Mouse (Mus musculus) c-Kit-positive CD71-positive TER-119-negative erythroid progenitor cells, embryonic 14.5 days (primary cell): ENCODE data around the gene Tmod4.

ENCODE experiments used
- DNase-seq: peaks from one replicate; pipeline ENCODE4 v3.0.0-alpha.2; 2013; ENCODE audit warnings: low read depth

Tmod4 gene

DNA sequence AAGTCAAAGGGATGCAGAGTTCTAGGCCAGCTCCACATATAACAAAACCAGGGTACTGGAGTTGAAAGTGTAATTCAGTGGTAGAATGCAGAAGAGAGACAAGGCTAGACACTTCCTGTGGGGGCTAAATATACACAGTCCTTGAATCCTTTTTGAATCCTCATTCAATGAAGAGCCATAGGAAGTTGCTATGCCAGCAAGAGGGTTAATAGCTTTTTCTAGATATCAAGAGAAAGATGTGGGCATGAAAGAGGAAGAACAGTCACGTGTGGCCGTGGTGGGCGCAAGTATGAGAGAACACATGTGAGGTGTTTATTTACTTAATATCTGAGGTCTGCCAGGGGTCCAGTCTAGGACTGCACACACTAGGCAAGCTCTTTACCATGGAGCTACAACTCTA lies 12.1 kb downstream of the Tmod4 start:
- no peak for DNase-seq

DNA sequence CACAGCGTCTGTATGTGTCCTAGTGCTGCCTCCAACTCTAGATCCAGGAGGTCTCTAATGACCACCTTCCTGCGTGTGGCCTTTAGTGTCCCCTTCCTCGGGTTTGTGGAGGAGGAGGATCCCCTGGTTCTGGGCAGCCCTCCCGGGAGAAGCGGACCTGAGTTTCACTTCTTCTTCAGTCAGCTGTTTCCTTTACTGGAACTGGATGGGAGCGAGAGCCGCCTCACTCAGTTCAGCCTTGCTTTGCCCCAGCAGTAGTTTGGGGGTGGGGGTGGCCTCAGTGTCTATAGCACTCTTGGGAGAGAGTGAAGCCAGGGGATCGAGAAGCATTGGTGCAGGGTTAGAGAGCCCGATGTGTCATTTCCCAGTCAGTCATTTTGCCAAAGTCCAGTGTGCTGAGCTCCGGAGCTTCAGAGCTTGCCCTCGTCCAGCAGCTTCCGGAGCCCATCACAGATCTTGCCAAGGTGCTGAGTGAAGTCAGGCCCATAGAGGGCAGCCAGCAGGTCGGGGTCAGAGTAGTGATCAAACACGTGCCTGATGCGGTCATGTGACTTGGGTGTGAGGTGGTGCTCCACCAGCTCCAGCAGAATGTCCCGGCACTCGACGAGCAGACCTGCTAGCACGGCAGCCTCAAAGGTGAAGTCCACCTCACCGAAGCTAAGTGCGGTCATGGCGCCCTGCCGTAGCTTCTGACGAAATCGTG lies 15.5 kb downstream of the Tmod4 start:
- DNase-seq: no peak

DNA sequence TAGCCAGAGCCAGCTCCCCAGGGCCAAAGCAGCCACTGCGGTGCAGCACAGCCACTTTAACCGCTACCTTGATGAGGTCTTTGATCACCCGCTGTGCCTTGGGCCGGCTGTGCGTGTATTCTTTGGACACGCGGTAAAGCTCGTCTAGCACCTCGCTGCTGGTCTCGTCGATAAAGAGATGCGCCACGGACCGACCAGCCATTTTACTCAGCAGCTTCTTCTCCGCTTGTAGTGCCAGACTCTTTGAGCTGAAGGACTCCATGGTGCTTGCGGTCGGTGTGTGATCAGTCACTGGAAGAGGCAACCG lies 16.0 kb downstream of the Tmod4 start:
- no peak for DNase-seq

DNA sequence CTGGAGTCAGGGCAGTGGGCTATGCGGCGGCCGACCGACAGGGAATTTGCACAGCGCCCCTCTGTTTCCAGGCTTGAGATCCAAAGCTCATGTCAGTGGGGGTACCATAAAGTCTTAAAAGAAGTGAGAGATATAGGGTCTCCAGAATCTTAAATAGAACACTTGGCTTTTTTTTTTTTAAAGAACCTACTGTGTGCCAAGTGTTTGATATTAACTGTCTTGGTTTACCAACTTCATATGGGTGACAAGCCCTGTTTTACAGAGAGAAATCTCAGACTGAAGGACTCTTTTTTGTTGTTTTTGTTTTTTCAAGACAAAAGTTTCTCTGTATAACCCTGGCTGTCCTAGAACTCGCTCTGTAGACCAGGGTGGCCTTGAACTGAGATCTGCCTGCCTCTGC lies 16.5 kb downstream of the Tmod4 start:
- DNase-seq: no peak

DNA sequence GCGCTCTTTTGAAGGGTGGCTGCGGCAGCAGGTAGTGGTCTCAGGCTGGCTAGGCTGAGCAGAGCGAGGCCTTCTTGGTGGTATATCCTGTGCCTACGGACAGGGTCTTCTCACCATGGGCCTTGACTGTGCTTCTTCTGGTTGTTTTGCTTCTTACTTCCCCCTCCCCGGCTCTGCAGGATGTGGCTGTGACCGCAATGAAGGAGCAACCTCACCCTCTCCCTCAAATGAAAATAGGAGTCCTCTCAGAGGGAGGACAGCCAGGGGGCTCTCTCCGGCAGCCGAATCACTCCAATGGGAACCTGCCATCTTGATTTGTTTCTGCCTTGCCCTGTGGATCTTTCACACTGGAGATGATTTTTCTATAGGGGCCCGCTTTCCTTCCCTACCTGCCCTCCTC lies 17.2 kb downstream of the Tmod4 start:
- no peak for DNase-seq

DNA sequence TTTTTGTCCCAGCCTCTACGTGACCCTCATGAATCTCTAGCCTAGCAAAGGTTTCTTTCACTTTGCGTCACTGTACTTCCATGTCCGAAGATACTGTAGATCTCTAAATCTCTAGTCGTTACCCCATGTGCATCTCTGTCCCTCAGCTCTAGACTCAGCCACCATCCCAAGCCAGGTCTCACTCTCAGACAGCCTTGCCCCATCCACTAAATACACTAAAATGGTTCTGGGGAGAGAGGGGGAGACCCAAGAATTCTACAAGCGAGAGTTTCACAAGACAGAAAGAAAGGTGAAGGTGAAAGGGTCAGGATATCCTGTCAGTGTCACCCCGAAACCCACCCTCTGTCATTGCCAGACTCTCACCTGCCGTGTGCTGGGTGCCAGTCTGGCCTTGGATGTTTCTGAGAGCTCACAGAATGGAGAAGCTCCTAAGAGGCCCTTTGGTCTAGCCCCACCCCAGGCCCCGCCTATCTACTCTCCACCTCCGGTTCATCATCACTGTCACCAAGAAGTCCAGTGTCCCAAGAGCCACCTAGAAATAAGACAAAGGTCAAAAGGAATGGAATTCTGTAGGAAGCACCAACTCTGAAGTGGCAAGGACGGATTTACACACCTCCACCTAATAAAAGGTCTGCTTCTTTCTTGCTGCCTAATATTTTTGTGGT lies 17.8 kb downstream of the Tmod4 start, which contains the start of gene Tnfaip8l2:
TSS of gene Tnfaip8l2 (minus strand) at position 409 of the 665 bp plus-strand sequence.
- DNase-seq: no peak

DNA sequence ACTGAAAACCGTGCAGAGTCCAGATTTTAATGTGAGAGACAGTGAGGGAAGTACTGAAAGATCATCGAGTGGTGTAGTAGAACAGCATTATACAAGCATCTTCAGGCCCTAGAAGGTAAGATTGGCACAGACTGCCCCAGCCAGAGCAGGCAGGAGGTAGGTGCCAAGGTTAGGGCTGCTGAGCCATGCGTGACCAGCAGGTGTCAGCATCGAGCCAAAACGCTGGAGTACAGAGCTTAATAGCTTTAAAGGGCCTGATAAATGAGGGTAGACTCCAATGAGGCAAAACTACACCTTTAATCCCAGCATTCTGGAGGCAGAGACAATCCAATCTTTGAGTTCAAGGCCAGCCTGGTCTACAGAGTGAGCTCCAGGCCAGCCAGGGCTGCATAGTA lies 18.3 kb downstream of the Tmod4 start:
- DNase-seq: peak; percentile 78

DNA sequence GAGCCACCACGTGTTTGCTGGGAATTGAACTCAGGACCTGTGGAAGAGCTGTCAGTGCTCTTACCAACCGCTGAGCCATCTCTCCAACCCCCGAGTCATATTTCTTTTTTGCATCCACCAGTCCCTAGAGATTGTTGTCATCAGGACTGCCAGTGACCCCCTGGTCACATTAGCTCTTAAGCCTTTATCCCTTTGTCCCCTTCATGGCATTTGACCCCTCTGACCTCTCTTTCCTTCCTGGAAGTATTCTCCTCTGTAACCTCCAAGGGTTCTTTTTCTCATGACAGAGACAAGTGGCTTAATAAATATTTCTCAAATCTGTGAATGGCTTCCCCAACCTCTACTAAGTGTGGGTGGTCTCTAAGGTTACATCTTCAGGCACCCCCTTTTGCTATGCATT lies 23.6 kb downstream of the Tmod4 start:
- no peak for DNase-seq

DNA sequence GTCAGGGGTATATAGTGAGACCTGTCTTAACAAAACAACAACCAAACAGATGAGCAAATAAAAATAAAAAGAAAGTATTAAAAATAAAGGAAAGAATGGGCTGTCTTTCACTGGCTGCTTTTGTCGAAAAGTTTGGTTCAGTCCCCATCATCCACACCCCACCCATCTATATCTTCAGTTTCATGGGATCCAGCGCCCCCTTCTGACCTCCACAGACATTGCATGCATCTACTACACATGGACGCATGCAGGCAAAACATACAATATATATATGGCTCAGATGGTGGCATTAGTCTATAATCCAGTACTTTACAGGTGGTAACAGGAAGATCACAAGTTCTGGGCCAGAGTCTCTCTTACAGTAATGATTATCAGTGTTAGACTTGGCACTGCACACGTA lies 29.6 kb downstream of the Tmod4 start:
- peak; percentile 58 for DNase-seq

DNA sequence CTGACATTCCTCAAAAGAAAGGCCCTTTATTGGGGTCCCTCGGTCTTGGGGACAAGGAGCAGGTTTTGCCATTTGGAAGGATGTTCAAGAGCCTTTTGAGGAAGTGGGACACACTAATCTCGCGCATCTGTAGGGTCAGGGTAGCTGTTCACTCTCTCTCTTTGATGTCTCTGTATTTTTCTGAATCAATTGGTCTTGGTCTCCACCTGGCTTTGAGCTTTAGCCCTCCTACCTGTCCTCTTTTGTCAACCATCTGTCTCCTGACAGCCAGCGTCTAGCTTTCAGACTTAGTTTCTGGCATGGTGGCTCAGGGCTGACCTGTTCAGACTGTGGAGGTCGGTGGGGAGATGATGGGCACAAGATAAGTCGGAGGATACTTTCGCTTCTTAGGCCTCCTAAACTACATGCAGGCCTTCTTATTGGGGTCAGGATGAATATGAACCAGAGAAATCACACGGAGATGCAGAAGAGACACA lies 35.3 kb downstream of the Tmod4 start:
- DNase-seq: no peak

DNA sequence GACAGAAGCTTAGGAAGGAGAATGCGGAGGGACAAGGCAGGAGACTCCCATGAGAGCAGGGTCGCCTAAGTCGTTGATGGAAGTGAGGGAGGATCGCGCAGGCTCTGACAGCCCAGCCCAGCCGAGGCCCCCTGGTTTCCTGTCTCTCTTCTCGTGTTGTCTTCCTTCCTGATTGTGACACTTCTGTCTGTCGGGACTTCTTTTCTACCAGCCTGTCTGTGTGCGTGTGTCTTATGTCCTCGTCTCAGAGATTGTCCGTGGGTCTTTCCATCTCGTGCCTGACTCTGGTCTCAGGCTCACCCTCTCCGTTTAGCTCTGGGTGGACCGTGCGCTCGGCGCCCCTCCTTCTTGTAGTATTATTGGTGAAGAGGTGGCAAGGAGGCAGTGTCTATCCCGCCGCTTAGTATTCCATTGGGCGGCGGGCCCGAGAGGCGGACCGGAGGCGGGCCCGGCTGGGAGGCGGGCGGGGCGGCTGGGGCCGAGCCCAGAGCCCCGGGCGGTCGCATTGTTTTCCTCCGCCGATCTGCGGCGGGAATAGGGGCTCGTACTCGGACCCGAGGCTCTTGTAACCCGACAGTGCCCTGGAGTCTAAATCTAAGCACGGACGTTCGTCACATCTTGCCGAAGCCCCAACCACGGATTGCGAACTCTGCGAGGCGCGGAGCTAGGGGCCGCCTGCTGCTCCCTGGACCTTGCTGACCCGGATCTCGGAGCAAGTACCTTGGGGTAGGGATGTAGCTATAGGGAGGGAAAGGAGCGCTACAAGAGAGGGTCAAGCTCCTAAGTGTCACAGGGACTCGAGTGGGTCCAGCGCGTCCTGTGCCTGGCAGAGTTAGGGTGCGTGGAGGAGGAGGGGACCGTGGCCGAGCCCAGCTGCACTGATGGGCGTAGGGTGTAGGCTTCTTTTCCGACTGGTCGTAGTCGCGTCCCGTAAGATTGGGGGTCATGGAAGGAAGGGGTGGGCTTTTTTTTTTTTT lies 36.0 kb downstream of the Tmod4 start, which contains the start of gene Sema6c:
TSS of gene Sema6c (plus strand) at position 471 of the 977 bp plus-strand sequence.
- DNase-seq: peak; percentile 80

DNA sequence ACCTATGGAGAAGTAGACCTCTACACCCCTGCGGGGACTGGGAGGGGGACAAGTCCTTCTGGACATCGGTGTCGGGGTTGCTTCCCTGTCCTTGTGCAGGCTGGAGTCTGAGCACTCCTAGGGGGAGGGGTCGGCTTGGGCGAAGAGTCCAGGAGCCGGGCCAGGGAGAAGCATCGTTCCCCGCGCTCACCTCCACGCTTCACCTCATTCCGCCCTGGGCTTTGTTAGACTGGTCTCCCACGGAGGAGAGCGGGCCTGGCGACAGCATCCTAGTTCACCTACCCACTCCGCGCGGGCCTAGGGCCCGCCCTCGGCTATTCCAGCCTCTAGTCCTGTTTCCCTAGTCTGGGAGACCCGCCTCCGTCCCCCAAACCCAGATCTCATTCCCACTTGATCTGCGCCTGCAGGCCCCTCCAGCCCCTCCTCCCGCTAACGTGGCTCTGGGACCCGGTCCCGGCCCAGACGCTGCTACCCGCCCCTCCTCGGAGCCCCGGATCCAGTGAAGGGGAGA lies 36.8 kb downstream of the Tmod4 start:
- no peak for DNase-seq

DNA sequence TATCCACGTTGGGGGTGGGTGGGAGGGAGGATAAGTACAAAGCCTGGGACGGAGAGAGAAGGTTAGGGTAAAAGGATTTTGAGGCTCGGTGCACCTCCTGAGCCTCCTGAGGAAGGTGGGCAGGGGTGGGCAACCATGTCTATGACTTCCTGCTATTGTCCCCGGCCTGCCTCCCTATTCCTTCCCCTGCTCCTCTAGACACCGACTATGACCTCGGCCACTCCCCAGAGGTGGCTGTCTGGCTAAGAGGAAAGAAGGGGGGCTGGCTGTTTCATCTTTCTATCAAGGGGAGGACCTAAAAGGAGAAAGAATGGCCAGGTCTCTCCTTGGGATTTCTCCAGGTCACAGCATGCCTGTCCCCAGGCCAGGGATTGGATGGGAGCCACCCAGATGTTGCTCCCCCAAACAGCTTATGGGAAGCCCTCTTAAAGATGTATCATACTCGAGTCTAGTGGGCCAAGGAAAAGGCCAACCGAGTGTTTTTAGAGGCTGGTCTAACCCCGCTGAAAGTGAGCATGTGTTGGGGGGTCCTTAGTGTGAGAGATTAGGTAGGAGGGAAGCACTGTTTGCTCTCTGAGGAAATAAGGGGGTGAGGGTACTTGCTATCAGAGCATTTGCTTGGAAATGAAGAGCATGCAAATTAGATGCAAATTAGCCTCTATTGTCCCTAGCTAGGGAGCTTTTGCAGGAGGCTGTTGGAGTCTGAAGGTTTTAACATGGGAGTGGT lies 37.5 kb downstream of the Tmod4 start:
- DNase-seq: no peak

DNA sequence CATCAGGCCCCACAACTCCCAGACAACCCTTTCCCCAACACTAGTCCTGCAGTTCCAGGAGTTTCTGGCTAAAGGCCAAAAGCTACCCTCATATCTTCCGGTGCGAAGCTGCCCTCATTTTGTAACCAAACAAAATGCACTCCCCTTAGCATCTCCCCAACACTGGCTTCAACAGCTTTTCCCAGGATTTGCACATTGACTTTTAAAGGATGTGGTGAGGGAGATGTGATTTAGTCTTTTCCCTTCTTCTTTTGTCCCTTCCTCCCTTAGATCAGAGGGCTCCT lies 38.0 kb downstream of the Tmod4 start:
- no peak for DNase-seq

DNA sequence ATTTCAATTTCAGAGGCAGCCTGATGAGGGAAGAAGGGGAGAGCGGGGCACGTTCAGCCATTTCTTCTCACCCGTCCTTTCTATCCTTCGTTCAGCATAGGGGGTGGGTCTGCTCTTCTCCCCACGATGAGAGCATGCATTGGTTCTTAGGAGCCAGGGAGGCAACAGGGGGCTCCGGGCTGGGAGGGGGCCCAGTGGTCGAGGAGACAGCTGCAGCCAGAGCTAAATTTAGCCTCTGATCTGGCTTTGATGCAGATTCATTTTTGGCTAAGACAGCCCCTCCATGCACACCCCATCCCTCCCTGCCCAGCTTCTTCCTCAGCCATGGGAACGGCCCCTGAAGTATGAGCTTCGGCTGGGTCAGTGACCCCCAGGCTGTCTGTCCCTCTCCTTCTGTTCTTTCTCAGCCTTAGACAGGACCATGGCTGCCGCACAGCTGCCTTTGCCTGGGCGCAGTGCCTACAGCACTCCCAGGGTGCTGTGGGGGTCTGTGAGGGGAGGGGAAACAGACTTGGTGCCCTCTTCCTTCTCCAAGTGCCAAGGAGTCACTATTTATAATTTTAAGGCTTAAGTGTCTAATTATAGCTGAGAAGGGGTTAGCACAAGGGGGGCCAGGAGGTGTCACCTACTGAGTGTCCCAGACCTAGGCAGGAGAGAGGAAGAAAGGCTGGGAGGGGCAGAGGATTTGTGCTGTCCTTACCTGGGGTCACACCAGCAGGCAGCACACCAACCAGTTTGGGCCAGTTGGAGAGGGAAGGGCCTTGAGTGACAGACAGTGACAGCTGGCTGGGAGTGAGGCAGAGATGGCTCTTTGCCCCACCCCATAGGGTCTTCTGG lies 39.4 kb downstream of the Tmod4 start:
- no peak for DNase-seq

DNA sequence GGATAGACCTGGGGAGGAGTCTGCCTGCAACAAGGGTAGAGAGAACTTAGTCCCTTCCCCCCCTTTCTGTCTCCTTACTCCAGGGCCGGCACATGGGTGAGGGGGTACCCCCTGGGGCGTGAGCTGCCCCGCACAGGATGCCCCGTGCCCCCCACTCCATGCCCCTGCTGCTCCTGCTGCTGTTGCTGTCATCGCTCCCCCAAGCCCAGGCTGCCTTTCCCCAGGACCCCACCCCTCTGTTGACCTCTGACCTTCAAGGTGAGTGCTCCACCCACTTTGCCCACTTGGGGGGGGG lies 39.9 kb downstream of the Tmod4 start:
- no peak for DNase-seq

DNA sequence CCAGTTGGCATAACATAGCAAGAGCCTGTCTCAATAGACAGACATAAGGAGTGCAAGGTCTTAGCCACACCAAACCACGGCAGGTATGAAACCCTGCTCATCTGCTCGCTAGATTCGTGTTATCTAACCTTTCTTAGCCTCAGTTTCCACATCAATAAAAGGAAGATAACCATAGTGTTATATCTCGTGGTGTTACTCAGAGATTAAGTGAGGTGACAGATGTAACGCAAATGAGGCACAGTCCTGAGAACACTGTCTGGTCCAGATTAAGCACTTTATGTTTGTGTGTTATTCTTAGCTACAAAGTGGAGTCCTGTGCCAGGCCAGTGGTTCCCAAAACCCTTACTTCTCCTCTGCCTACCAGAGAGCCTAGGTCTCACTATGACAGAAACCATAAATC lies 40.6 kb downstream of the Tmod4 start:
- DNase-seq: no peak

DNA sequence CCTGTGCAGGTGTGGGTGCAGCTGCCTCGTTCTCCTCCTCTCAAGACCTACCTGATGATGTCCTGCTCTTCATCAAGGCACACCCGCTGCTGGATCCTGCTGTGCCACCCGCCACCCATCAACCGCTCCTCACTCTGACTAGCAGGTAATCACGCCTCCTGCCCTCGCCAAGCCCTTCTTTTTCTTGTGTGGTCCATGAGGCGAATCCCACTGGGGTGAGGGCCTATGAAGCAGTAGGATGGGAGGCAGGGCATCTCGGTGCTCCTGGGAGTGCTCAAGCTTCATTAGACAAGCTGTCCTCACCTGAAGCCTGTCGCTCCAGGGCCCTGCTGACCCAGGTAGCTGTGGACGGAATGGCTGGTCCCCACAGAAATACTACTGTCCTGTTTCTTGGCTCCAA lies 45.7 kb downstream of the Tmod4 start:
- no peak for DNase-seq

DNA sequence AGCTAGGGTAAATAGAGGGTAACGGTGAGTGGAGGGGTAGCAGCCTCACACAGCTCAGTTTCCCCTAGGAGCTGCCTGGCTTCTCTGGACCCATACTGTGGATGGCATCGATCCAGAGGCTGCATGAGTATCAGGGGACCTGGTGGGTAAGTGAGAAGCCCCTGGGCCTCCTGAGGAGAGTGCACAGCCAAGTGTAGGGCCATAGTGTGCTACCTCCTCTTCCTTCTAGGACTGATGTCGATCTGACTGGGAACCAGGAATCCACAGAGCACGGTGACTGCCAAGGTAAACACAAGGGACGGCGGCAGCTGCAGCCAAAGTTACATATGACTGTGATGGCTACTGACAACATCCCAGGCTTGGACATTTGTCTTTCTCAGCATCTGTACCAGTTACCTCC lies 46.8 kb downstream of the Tmod4 start:
- DNase-seq: no peak

DNA sequence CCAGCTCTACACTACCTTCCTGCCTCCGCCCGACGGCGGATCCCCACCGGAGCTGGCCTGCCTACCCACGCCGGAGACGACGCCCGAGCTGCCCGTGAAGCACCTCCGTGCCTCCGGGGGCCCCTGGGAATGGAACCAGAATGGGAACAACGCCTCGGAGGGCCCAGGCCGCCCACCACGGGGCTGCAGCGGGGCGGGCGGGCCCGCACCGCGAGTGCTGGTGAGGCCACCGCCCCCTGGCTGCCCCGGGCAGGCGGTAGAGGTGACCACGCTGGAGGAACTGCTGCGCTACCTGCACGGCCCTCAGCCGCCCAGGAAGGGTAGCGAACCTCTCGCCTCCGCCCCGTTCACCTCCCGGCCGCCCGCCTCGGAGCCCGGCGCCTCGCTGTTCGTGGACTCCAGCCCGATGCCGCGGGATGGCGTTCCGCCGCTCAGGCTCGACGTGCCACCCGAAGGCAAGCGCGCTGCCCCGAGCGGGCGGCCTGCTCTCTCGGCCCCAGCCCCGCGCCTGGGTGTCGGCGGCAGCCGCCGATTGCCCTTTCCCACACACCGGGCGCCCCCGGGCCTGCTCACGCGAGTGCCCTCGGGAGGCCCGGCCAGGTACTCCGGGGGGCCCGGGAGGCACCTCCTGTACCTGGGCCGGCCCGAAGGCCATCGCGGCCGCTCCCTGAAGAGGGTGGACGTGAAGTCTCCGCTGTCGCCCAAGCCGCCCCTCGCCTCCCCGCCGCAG lies 48.4 kb downstream of the Tmod4 start:
- DNase-seq: no peak
